Mouse (Mus musculus) forebrain, embryonic 11.5 days (tissue): ENCODE results near the gene Pde4d. TPM values are rescaled to one million over a fixed set of nuclear protein-coding genes. Genes with fewer than 3 reads are reported as not detected.

Experiments used
- ATAC-seq: fragments of 200-750 bp; cut with Nextera tagmentation; replicated peaks from 2 replicates; pipeline ENCODE4 v1.8.0; 2017; ENCODE audit warnings: moderate TSS enrichment; ENCODE audit not compliant: low FRiP score
- DNase-seq: peaks from one replicate; pipeline ENCODE4 v3.0.0-alpha.2; 2017; ENCODE audit warnings: low spot score
- H3K27ac ChIP-seq: fragments of 300-500 bp; sonication (generic); 2 replicates; pipeline ENCODE4 v1.5.1; 2014; ENCODE audit warnings: low read depth, low read length
- H3K27me3 ChIP-seq: fragments of 300-500 bp; sonication (generic); 2 replicates; pipeline ENCODE4 v1.6.1; 2014; ENCODE audit warnings: mild to moderate bottlenecking, low read length, mixed read lengths; ENCODE audit not compliant: control insufficient read depth, insufficient read depth
- H3K36me3 ChIP-seq: fragments of 300-500 bp; sonication (generic); 2 replicates; pipeline ENCODE4 v1.6.1; 2014; ENCODE audit warnings: mild to moderate bottlenecking, low read length, moderate library complexity, mixed read lengths; ENCODE audit not compliant: control insufficient read depth, insufficient read depth
- H3K4me1 ChIP-seq: fragments of 300-500 bp; sonication (generic); replicated peaks from 2 replicates; pipeline ENCODE4 v1.6.1; 2014; ENCODE audit warnings: low read length, mixed read lengths; ENCODE audit not compliant: control insufficient read depth, insufficient read depth
- H3K4me2 ChIP-seq: fragments of 300-500 bp; sonication (generic); 2 replicates; pipeline ENCODE4 v1.6.1; 2014; ENCODE audit warnings: low read depth, mild to moderate bottlenecking, low read length, moderate library complexity, mixed read lengths; ENCODE audit not compliant: severe bottlenecking
- H3K4me3 ChIP-seq: fragments of 300-500 bp; sonication (generic); 2 replicates; pipeline ENCODE4 v1.5.1; 2014; ENCODE audit warnings: low read depth, low read length
- H3K9ac ChIP-seq: fragments of 300-500 bp; sonication (generic); 2 replicates; pipeline ENCODE4 v1.6.1; 2014; ENCODE audit warnings: low read length
- H3K9me3 ChIP-seq: fragments of 300-500 bp; sonication (generic); 2 replicates; pipeline ENCODE4 v1.6.1; 2016; ENCODE audit warnings: low read length, mixed read lengths; ENCODE audit not compliant: control insufficient read depth
- WGBS: fragments of 180-500 bp; shearing (Covaris S2); extraction: QIAGEN DNeasy Blood & Tissue Kit; methylation state at CpG from one replicate; pipeline ENCODE4 v1.1.7; 2014; 5-methylcytosine and 5-hydroxymethylcytosine counted together
- polyA plus RNA-seq: library from polyadenylated mRNA; unstranded; fragments of >200 nt; fragmentation: Nextera tagmentation; extraction: Ambion mirVana; gene quantifications from 2 replicates; pipeline ENCODE4 v1.2.1, GENCODE M21; 2014

The Pde4d gene
- polyA plus RNA-seq, 1 experiment from 2014 or later, result 11.9 TPM

DNA sequence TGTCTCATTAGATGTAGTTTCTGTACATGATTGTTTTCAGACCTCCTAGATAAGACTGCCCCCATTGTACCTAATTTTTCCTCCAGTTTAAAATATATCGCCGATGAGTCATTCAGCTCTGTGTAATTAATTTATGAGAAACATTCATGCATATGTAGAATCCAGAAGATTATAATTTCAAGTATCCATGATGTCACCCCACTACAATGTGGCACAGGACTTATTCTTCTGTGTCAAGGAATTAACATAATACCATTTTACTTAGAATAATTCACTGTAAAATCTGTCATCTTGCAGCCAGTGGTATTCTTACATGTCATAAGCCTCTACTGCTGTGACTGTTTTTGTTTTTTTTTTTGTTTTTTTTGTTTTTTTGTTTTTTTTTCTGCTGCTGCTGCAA is 1244.5 kb downstream of the Pde4d start:
- WGBS, result 96% methylated on average over 2 of the region's 2 CpGs

DNA sequence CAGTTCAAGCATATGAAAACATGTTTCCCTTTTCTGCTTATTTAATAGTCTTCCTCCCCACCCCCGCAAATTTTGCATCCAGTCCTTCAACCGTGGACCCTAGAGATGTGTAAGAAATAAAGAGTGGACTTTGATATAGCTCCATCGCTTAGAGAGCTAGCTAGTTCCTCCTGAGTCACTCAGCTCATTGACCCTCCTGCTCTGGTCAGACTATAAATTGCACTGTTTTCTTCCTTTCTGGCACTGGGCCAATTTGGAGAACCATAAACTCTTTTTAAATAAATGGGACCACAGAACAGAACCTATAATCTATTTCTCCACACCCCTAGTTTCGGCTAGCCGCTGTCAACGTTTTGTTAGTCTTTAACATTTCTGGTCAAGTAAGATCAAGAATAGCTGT is 1245.3 kb downstream of the Pde4d start:
- ATAC-seq (no peak), DNase-seq (no peak)
- H3K4me1 ChIP-seq, result no peaks in the 10 kb centered on the region
- no peaks in the 10 kb centered on the region for H3K36me3 ChIP-seq
- H3K4me2 ChIP-seq, result no peak overlapping the region
- H3K9me3 ChIP-seq, result no peaks in the 10 kb centered on the region
- H3K4me3 ChIP-seq, result no peak overlapping the region
- H3K27me3 ChIP-seq, result no peaks in the 10 kb centered on the region
- 94% methylated on average over 6 of the region's 6 CpGs for WGBS
- no peak overlapping the region for H3K27ac ChIP-seq
- H3K9ac ChIP-seq, result no peak overlapping the region

More for the DNA sequence above, 1244.5 kb downstream of the Pde4d start:
- H3K27ac ChIP-seq, result no peak overlapping the region
- H3K4me3 ChIP-seq, result no peak overlapping the region
- H3K27me3 ChIP-seq, result no peaks in the 10 kb centered on the region
- no peak overlapping the region for H3K9ac ChIP-seq
- ATAC-seq (no peak), DNase-seq (no peak)
- H3K4me2 ChIP-seq, result no peak overlapping the region
- H3K9me3 ChIP-seq, result no peaks in the 10 kb centered on the region
- no peaks in the 10 kb centered on the region for H3K4me1 ChIP-seq
- H3K36me3 ChIP-seq, result no peaks in the 10 kb centered on the region

DNA sequence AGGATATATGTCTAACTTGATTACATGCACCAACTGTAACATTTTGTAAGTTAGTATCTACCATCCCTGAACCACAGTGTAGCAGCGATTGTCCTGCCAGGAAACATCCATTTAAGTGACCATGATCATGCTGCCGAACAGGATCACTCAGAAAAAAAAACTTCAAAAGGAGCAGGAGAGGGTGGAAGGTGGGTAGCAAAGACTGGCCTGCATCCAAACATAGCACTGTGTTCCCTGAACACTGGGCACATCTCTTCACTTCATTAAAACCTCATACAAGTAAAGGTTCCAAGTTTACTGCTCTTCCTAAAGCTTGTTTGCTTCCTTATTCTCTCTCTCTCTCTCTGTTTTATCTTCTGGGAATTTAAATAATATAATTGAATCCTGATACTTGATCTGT is 1256.4 kb downstream of the Pde4d start:
- Histone ChIP-seq H3K4me3 (no peak overlapping the region), H3K9me3 (no peaks in the 10 kb centered on the region), H3K27me3 (no peaks in the 10 kb centered on the region), H3K4me2 (no peak overlapping the region), H3K36me3 (no peaks in the 10 kb centered on the region), H3K4me1 (0 out of 2 replicates have a peak, but pooled peaks cover 2% of the 10 kb centered on the region), H3K27ac (no peak overlapping the region), H3K9ac (no peak overlapping the region)
- ATAC-seq (no peak), DNase-seq (no peak)
- WGBS, result 68% methylated on average over 2 of the region's 2 CpGs

DNA sequence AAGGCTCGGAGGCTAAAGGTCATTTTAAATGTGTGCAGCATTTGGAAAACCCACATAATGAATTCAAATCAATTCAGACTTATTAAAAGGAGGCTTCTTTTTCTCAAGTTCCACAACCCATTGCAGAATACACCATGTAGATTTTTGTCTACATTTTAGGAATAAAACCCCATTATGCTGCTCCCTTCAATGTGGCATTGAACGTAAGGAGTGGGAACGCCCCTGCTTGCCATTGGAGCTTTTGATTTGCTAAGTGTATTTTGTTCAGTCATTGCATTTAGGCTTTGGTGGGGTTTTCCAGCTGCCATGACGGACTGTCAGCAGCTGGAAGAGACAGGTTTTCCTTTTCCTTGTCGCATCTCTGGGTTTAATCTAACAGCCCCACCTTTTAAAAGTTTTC is 1256.8 kb downstream of the Pde4d start:
- H3K9ac ChIP-seq, result no peak overlapping the region
- no peak for DNase-seq
- 58% methylated on average over 5 of the region's 5 CpGs for WGBS
- no peak overlapping the region for H3K4me3 ChIP-seq
- ATAC-seq, result 0 out of 2 replicates have a peak, but pooled peaks have one; percentile 30
- H3K36me3 ChIP-seq, result no peaks in the 10 kb centered on the region
- H3K27ac ChIP-seq, result no peak overlapping the region
- H3K4me1 ChIP-seq, result 0 out of 2 replicates have a peak, but pooled peaks cover 2% of the 10 kb centered on the region
- H3K4me2 ChIP-seq, result no peak overlapping the region
- no peaks in the 10 kb centered on the region for H3K27me3 ChIP-seq
- no peaks in the 10 kb centered on the region for H3K9me3 ChIP-seq

DNA sequence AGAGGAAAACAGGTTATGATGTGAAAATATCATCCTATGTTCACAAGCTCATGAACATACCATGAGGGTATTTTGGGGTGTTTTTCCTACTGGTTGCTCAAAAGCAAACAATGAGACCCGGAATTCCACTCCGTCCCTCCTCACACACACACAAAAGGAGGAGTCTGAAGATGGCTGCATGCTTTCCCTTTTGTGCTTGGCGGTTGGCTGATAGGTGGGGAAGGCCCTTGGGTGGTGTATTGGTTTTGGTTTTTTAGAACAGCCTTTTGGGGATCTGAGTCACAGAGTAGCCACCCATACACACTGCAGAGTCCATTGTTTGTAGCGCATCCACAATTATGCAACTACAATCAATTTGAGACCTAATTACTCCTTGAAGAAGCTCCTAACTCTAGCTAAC is 1257.4 kb downstream of the Pde4d start:
- WGBS, result 80% methylated on average over 4 of the region's 4 CpGs

DNA sequence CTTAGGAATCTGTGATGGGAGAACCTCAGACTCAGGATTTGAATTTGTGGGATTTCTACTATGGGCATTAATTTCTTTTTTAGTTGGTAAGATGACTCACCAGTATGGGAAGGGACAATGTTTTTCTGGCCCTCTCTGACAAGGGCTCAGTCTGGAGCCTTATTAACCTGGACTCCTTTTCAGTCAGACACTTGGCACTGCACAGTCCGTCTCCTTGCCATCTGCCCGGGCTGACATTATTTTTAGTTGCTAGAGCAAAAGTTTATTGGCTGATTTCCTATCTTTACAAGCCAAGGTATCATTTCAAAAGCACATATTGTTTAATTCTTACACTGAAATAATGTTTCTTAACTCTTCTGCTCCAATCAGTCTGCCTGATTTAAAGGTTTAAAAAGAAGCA is 1258.6 kb downstream of the Pde4d start:
- Histone ChIP-seq H3K4me2 (no peak overlapping the region), H3K27ac (no peak overlapping the region), H3K4me3 (no peak overlapping the region), H3K27me3 (no peaks in the 10 kb centered on the region), H3K36me3 (no peaks in the 10 kb centered on the region), H3K4me1 (0 out of 2 replicates have a peak, but pooled peaks cover 2% of the 10 kb centered on the region), H3K9me3 (no peaks in the 10 kb centered on the region), H3K9ac (no peak overlapping the region)
- 72% methylated on average over 2 of the region's 2 CpGs for WGBS
- no peak for DNase-seq
- no peak for ATAC-seq

More for the DNA sequence above, 1257.4 kb downstream of the Pde4d start:
- Histone ChIP-seq H3K36me3 (no peaks in the 10 kb centered on the region), H3K4me3 (no peak overlapping the region), H3K4me1 (0 out of 2 replicates have a peak, but pooled peaks cover 2% of the 10 kb centered on the region), H3K27ac (no peak overlapping the region), H3K9me3 (no peaks in the 10 kb centered on the region), H3K4me2 (no peak overlapping the region), H3K27me3 (no peaks in the 10 kb centered on the region), H3K9ac (no peak overlapping the region)
- ATAC-seq (peak; percentile 30; the same call in 1 of the 2 replicates), DNase-seq (no peak)

DNA sequence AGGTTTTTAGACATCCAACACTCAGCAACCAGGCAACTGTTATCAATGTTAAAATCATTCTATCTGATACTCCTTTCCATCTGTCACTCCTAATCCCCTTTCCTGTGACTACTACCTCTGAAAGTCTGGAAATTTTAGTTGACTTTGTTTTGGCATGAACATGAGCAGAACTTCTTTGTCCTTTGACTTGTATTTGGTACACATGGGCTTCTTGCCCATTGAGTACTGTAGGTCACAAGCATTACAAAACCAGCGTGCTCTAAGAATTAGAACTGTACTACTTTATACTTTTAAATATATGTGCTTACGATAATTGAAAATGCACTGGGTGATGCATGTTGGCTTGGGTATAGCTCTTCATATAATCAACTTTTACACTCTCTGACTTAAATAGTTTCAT is 1264.8 kb downstream of the Pde4d start:
- Histone ChIP-seq H3K9ac (no peak overlapping the region), H3K4me3 (no peak overlapping the region)
- ATAC-seq, result no peak

DNA sequence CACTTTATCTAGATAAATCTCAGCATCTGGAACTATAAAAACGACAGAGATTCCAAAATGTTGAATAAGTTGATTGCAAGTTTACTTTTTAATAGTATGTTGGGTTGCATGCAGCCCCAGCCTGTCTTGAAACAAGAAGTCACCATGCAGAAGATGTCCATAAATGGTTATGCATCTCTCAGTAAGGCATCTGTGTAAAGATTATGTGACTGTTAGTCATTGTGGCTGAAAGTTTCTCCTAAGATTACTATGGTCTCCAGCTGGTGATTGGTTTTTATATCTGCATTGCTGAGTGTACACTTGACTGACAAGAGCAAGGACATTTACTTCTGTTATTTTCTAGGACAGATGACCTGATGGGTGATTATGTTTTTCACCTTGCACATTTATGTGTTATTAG is 1265.6 kb downstream of the Pde4d start:
- H3K27me3 ChIP-seq, result no peaks in the 10 kb centered on the region
- H3K9me3 ChIP-seq, result no peaks in the 10 kb centered on the region
- no peak overlapping the region for H3K4me2 ChIP-seq
- no peak overlapping the region for H3K4me3 ChIP-seq
- DNase-seq, result no peak
- 65% methylated on average over 1 of the region's 1 CpGs for WGBS
- no peaks in the 10 kb centered on the region for H3K4me1 ChIP-seq
- H3K36me3 ChIP-seq, result no peaks in the 10 kb centered on the region
- ATAC-seq, result no peak
- H3K27ac ChIP-seq, result no peak overlapping the region
- H3K9ac ChIP-seq, result no peak overlapping the region

More for the DNA sequence above, 1264.8 kb downstream of the Pde4d start:
- Histone ChIP-seq H3K4me2 (no peak overlapping the region), H3K9me3 (no peaks in the 10 kb centered on the region), H3K27me3 (no peaks in the 10 kb centered on the region), H3K27ac (no peak overlapping the region), H3K36me3 (no peaks in the 10 kb centered on the region), H3K4me1 (no peaks in the 10 kb centered on the region)
- no peak for DNase-seq
- WGBS, result 94% methylated on average over 2 of the region's 2 CpGs

DNA sequence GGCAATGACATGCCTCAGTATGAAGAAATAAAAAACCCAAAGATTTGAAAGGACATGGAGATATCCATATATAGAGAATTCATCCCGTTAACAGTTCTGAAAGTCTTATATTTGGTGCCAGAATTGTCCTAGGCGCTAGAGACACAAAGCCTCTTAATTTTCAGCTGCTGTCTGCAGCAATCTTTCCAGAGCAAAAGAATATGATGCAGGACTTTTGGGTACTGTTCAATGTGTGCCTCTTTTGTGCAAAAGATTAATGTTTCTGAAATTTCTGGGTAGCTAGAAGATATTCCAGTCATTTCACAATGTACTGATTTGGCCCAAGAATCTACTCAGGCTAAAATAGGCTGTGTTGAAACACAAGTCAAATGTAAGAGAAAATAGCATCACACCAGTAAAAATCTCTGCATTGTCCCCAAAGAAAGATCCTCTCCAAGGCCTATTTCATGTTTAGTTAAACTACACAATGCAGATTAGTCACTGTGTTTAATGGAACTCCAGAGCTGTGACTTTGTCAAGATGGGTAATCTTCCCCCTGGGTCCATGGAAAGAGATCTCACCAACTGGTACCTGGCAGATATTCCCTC is 1270.5 kb downstream of the Pde4d start:
- no peak for ATAC-seq
- no peaks in the 10 kb centered on the region for H3K36me3 ChIP-seq
- DNase-seq, result no peak
- no peaks in the 10 kb centered on the region for H3K27me3 ChIP-seq
- H3K27ac ChIP-seq, result no peak overlapping the region
- no peaks in the 10 kb centered on the region for H3K4me1 ChIP-seq
- no peak overlapping the region for H3K9ac ChIP-seq
- H3K4me2 ChIP-seq, result no peak overlapping the region
- H3K9me3 ChIP-seq, result no peaks in the 10 kb centered on the region
- no peak overlapping the region for H3K4me3 ChIP-seq
- 94% methylated on average over 2 of the region's 2 CpGs for WGBS
